8 mouse cellular contexts compared by ENCODE assay signal in the genomic region with DNA sequence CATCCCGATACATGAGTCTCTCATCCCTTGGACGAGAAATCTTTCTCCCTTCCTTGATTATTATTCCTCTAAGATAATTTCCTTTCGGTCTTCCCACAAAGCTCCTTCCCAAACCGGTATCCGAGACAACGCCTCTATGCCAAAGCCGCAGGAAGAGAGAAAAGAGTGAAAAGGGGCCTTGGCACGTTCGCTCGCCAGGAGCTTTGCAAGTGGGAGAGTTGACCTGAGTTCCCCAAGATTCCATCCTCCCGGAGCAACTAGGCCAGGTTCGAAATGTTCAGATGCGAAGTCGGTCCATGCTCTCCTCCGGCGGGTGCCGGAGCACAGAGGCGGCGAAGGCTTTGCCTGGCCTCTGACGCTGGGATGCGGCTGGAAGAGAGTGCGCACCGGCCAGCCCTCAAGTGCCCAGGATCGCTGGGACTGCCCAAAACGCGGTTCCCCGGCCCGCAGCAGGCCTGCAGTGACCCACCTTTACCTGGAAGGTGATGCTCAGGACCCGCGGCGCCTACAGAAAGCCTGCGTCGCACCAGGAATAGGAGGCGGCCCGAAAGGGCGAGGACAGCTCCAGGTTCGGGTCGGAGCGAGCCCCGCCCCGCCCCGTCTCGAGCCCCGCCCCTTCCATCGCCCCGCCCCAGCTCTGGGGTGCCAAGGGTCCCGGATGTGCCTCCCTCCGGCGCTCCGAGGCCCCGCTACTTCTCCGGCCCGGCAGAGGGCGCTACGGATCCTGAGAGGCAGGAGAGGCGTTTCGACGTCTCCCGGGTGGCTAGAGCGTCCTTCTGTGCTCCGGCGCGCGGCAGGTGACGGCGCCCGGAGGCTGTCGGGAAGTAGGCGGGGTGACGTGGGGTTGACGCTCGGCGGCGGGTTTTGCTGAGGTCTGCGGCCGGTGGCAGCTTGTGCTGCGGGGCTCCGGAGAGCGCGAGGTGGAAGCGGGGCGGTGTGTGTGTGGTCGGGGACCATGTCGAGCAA. TPM values are rescaled to one million over a fixed set of nuclear protein-coding genes. Genes with fewer than 3 reads are reported as not detected.
A peak's percentile ranks its signal among the peaks of the same experiment; 100 is the strongest.
DNase-seq lines count a peak whose midpoint lies in the region; ATAC-seq lines count a peak whose summit lies in the region.

Gene Trove2, minus strand, starts transcription at position 623 of the 966 bp plus-strand sequence.
Gene Uchl5, plus strand, starts transcription at position 827 of the 966 bp plus-strand sequence.

- DNase-seq in NIH3T3 (ENCODE audit: low read depth), result peak; percentile 99
- DNase-seq in cerebellum, postnatal 10 days, result peak; percentile 100
- peak; percentile 93 to 98 for DNase-seq in frontal cortex, postnatal 10 days (ENCODE audit: low spot score in 2 of 2)
- peak; percentile 94 to 98 for DNase-seq in layer of hippocampus, postnatal 25 days (ENCODE audit: extremely low spot score in 1 of 2, low spot score in 1 of 2)
- DNase-seq in lung, postnatal 25 days (ENCODE audit: low spot score), result peak; percentile 98
- peak; percentile 96 for DNase-seq in retina, embryonic 14.5 days (ENCODE audit: low spot score)
- peak; percentile 99 for DNase-seq in thymus, postnatal 4 days

- H3K4me1 ChIP-seq in hindbrain, embryonic 13.5 days (replicated peaks), result peaks cover 42% of the 10 kb centered on the region

- peak; percentile 97 for ATAC-seq in hindbrain, embryonic 13.5 days (ENCODE audit: low FRiP score)

- peak within 1 kb of the TSS; percentile 91 for H3K9ac ChIP-seq in hindbrain, embryonic 13.5 days

- peak within 1 kb of the TSS; percentile 89 for H3K27ac ChIP-seq in hindbrain, embryonic 13.5 days

- no peaks in the 10 kb centered on the region for H3K9me3 ChIP-seq in hindbrain, embryonic 13.5 days

- WGBS in hindbrain, embryonic 13.5 days, result under 1% methylated on average over 78 of the region's 84 CpGs

- no peaks in the 10 kb centered on the region for H3K27me3 ChIP-seq in hindbrain, embryonic 13.5 days

- no peaks in the 10 kb centered on the region for H3K36me3 ChIP-seq in hindbrain, embryonic 13.5 days

- H3K4me2 ChIP-seq in hindbrain, embryonic 13.5 days, result peak within 1 kb of the TSS; percentile 91

- H3K4me3 ChIP-seq in hindbrain, embryonic 13.5 days, result peak within 1 kb of the TSS; percentile 86

RNA-seq across cellular contexts. Expression of gene Trove2, which starts in this region (rescaled TPM):
- 39.9 and 40.6 TPM in 2 replicates for polyA plus RNA-seq in hindbrain, embryonic 13.5 days (2015; fragmentation: Nextera tagmentation; extraction: Ambion mirVana)
- total RNA-seq in layer of hippocampus, postnatal 25 days (2021), result 10 to 100 TPM; 27.6 to 29.9 TPM

RNA-seq across cellular contexts. Expression of gene Uchl5, which starts in this region (rescaled TPM):
- 65.9 and 76.9 TPM in 2 replicates for polyA plus RNA-seq in hindbrain, embryonic 13.5 days (2015; fragmentation: Nextera tagmentation; extraction: Ambion mirVana)
- total RNA-seq in layer of hippocampus, postnatal 25 days (2021), result 10 to 100 TPM; 36.9 to 38.9 TPM

Comparison
In these comparisons a context has a peak if more than half of its experiments do, and no peak if none do; other contexts are left out.
1. Peak in every context shown above with its lines: DNase-seq, ATAC-seq, H3K4me3 ChIP-seq and H3K27ac ChIP-seq.